Mouse (Mus musculus) adipose tissue, adult 10 weeks (tissue): Measurements from ENCODE around the gene Gm49450. TPM values are rescaled to one million over a fixed set of nuclear protein-coding genes. Genes with fewer than 3 reads are reported as not detected.

Source experiments
- polyA plus RNA-seq: library from polyadenylated mRNA; stranded (reverse); fragments of 350-450 nt; fragmentation: Illumina TruSeq; extraction: RNeasy Lipid Tissue Mini Kit (QIAGEN cat#74804); gene quantifications from one replicate; pipeline ENCODE4 v1.2.3, GENCODE M21; 2014; ENCODE audit warnings: low read depth, low replicate concordance

The Gm49450 gene
- polyA plus RNA-seq = not detected

GRCm38 (mm10) chr15:98953401-98954356 is at the start of gene Gm49450, which contains the start of gene Tuba1a:
TSS of gene Gm49450 (minus strand) at chr15:98953551.
TSS of gene Tuba1a (minus strand) at chr15:98953703.

GRCm38 (mm10) chr15:98934217-98934839 is 19.0 kb downstream of the Gm49450 start, which contains the start of gene Tuba1b:
TSS of gene Tuba1b (minus strand) at chr15:98934565.

DNA sequence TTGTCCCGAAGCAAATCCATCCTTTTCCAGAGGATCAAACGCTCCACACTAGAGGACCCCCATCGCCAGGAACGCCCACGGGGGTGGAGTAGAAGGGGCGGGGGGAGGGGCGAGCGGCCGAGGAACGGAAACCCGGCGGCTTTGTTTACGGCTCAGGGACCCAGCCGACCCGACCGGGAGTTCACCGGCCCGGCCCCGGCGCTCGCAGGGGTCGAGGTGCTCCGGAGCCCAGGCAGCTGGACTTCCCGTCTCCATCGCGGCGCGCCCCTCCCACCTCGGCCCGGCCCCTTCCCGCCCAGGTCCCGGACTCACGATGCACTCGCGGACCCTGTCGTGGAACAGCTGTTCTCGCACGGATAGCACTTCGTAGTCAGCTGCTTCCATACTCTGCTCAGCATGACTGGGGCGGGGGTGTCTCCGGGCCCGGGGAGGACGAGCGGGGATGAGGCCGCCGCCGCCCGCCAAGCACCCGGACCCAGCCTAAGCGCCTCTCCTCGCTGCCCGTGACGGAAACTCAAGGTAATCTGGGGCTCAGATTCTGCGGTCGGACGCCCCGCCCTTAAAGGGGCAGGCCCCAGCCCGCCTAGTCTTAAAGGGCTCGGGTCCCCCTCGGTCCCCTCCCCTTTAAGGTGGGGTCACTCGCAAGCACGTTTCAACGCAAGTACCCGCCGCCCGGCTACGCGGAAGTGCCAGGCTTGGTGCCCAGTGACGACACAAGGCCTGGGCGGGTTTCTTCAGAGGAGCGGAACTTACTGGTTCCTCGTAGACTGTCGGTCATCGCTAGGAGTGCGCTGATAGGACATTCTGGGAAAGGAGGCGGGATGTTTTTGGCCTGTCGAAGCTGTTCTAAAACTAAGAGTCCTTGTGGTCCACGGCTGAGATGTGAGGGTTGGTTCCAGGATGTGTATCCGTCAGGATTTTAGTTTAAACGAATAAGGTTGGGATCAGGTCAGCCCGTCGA is 35.5 kb downstream of the Gm49450 start, which contains the start of gene Lmbr1l:
TSS of gene Lmbr1l (minus strand) at position 694 of the 961 bp plus-strand sequence.

DNA sequence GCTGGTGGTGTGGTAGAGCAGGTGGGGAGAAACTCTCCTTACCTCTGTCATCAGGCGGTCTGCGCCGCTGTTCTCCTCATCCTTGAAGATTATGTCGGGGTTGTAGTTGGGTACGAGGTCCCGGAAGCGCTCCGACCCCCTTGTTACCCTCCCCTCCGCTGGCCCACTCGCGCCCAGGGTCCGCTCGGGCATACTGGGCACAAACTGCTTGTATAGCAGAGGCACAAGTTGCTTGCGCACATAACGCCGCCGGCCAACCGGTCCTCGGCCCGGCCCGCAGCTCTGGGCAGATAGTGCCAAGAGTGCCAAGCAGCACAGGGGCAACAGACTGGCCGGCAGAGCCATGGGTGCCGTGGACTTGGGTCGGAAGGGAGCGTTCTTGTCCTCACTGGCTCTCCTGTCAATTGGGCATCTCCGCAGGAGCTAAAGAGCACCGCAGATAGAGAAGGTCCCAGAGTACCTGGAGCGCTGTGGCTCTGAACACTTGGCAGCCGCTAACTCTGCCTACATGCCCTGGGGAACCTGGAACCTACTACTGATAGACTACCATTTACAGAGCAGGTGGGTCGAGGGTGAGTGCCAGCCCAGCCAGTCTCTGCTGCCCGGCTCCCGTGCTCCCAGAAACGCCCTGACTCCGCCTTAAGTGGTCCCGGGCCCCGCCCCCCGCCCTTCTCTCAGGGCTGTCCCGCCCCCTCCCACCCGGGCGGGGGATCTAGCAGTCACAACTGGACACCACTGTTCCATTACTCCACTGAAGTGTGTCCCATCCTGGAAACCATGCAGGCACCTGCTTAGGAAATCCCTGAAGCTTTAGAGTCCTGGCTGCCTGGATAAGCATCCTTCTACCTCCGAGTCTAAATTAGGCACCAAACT is 55.2 kb downstream of the Gm49450 start, which contains the start of gene Dhh:
TSS of gene Dhh (minus strand) at position 613 of the 873 bp plus-strand sequence.

DNA sequence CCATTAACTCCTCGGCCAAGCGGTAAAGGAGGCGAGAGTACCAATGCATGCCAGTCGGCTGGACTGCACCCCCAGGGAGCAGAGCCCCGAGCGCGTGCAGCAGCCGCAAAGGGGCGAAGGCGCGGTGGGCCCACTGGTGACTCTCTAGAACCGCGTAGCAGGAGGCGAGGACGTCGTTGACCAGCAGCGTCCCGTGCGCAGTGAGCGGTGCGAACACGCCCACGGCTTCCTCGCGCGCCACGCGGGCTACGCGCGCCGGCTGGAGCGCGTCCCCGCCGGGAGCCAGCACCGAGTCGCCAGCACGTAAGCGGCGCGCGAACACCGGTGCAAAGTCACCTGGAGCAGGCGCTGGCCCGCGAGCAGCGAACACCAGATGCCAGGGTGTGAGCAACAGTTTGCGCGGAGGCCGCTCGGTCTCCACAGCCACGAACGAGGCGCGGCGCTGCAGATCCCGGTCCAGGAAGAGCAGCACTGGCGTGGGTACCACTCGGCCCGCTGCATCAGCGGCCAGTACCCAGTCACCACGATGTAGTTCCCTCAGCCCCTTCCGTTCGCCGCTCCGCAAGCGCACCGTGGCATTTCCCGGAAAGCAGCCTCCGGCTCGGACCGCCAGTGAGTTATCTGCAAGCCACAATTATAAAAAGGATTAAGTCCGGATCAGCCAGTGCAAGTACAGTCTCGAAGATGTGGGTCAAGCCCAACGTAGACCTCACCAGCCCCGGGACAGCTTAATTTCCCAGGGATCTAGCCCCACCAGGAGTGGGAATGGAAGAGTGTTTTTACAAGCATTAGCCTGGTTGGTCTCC is 59.2 kb downstream of the Gm49450 start, which contains the start of gene Rhebl1:
TSS of gene Rhebl1 (minus strand) at position 601 of the 806 bp plus-strand sequence.

Other genes with a start within 250 kb of the Gm49450 start
- gene Ccdc65, start 245.3 kb downstream of the Gm49450 start, polyA plus RNA-seq = 5.6 TPM
- gene Fkbp11, start 225.4 kb downstream of the Gm49450 start, polyA plus RNA-seq = 41.6 TPM
- 114 TPM for gene Arf3, start 190.3 kb downstream of the Gm49450 start, polyA plus RNA-seq
- gene Wnt10b, start 175.4 kb downstream of the Gm49450 start, polyA plus RNA-seq = 2.8 TPM
- gene Wnt1, start 163.7 kb downstream of the Gm49450 start, polyA plus RNA-seq = not detected
- gene Ddn, start 144.1 kb downstream of the Gm49450 start, polyA plus RNA-seq = not detected
- 73.1 TPM for gene Prkag1, start 122.0 kb downstream of the Gm49450 start, polyA plus RNA-seq
- gene Kmt2d, start 82.3 kb downstream of the Gm49450 start, polyA plus RNA-seq = 33.8 TPM
- gene Rhebl1, start 59.0 kb downstream of the Gm49450 start, polyA plus RNA-seq = 4.4 TPM
- 0.97 TPM for gene Dhh, start 55.0 kb downstream of the Gm49450 start, polyA plus RNA-seq
- 22.8 TPM for gene Lmbr1l, start 35.3 kb downstream of the Gm49450 start, polyA plus RNA-seq
- 537 TPM for gene Tuba1b, start 19.0 kb downstream of the Gm49450 start, polyA plus RNA-seq
- gene Tuba1a, start 152 bp upstream of the Gm49450 start, polyA plus RNA-seq = 299 TPM
- gene Tuba1c, start 76.3 kb upstream of the Gm49450 start, polyA plus RNA-seq = 81.1 TPM
- 0.45 TPM for gene Prph, start 101.6 kb upstream of the Gm49450 start, polyA plus RNA-seq
- 1.6 TPM for gene Troap, start 121.0 kb upstream of the Gm49450 start, polyA plus RNA-seq
- 2.6 TPM for gene C1ql4, start 134.3 kb upstream of the Gm49450 start, polyA plus RNA-seq
- gene Dnajc22, start 139.6 kb upstream of the Gm49450 start, polyA plus RNA-seq = 6.5 TPM
- gene Spats2, start 172.4 kb upstream of the Gm49450 start, polyA plus RNA-seq = 15.8 TPM